Mouse (Mus musculus) duodenum, adult 2 months (tissue): ENCODE data around the gene Mta1. TPM values are rescaled to one million over a fixed set of nuclear protein-coding genes. Genes with fewer than 3 reads are reported as not detected.

ENCODE experiments used
- polyA plus RNA-seq: library from polyadenylated mRNA; depleted of rRNA; stranded (reverse); fragments of >200 nt; gene quantifications from 2 replicates; pipeline ENCODE4 v1.2.3, GENCODE M21; 2012; ENCODE audit warnings: low replicate concordance; rRNA removed

Gene Mta1
- 39.6 and 51.6 TPM in 2 replicates for polyA plus RNA-seq

GRCm38 (mm10) chr12:113097749-113098281 lies at the start of gene Mta1:
Gene Mta1, plus strand, starts transcription at chr12:113098278.

GRCm38 (mm10) chr12:113074329-113075062 lies 23.6 kb upstream of the Mta1 start, which contains the start of gene Tex22:
Gene Tex22, plus strand, starts transcription at chr12:113074502.

DNA sequence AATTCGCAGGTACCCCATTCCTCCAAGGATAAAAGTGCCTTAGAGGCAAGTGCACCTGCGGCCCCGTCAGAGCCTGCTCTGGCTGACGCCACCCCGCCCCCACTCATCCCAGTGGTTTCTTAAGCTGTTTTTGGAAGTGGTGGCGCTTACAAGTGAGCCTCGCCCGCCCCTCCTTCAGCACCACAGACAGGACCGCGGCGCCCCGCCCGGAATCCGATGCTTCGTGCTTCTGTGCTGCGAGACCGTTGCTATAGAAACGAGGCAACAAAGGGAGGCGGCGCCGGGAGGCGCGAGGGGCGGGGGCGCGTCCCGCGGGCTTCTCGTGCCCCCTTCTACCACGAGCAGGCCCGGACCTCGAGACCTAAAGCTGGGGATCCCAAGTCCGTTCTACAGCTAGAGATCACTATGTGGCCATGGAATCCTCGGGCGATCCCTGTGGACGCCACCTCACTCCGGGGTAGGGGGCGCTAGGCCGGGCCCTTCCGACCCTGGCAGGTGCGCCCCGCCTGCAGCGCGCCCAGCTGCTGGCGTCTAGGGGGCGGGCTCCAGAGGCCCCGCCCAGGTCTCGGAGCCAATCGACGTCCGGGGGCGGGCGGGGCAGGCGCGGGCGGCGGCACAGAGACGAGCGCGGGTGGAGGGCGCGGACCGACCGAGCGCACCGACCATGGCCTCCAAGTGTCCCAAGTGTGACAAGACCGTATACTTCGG lies 42.0 kb downstream of the Mta1 start, which contains the start of gene Crip2:
TSS of gene Crip2 (plus strand) at position 329 of the 708 bp plus-strand sequence.

GRCm38 (mm10) chr12:113146112-113147057 lies 48.3 kb downstream of the Mta1 start, which contains the start of gene Crip1:
Gene Crip1, plus strand, starts transcription at chr12:113146316.

DNA sequence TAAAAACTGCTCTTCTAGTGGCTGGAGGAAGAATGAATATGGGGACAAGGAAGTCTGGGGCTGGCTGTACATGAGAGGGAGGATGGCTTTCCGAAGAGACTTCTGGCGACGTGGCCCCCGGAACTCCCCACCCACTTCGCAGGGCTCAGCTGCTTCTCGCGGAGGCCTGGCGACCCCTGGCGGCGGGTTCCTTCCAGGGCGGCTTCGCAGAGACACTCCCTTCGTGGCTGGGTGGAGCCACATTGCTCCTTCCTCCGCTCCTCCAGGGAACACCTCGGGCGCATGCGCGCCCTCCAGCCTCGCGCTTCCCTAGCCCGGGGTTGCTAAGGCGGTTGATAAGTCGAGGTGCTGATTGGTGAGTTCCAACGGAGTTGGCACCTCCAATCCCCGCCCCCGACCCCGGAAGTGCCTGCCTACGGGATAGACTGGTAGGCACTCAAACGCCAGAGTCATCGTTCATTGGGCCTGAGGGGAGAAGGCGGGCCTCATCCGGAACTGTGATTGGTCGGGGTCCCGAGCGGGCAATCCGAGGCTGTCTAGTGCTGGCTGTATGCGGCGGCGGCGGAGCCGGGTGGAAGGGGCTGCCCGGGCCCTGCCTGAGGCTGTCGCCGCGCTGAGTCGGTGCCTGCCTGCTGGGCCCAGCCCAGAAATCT lies 57.9 kb downstream of the Mta1 start, which contains the start of gene Tedc1:
TSS of gene Tedc1 (plus strand) at position 535 of the 653 bp plus-strand sequence.

GRCm38 (mm10) chr12:113185442-113186291 lies 87.6 kb downstream of the Mta1 start, which contains the start of gene Tmem121:
Gene Tmem121, plus strand, starts transcription at chr12:113185930.

Other genes with a start within 250 kb of the Mta1 start
- 2.4 and 5.8 TPM in 2 replicates for gene Gpr132, start 230.1 kb upstream of the Mta1 start, polyA plus RNA-seq
- 7.0 and 9.9 TPM in 2 replicates for gene Jag2, start 168.5 kb upstream of the Mta1 start, polyA plus RNA-seq
- gene Nudt14, start 156.2 kb upstream of the Mta1 start, polyA plus RNA-seq = 44.2 and 67.5 TPM in 2 replicates
- gene Btbd6, start 121.8 kb upstream of the Mta1 start, polyA plus RNA-seq = 69.2 and 256 TPM in 2 replicates
- gene Brf1, start 97.6 kb upstream of the Mta1 start, polyA plus RNA-seq = 34.8 and 43.2 TPM in 2 replicates
- 18.6 and 27.8 TPM in 2 replicates for gene Pacs2, start 83.8 kb upstream of the Mta1 start, polyA plus RNA-seq
- 0.18 and 0.29 TPM in 2 replicates for gene Tex22, start 23.8 kb upstream of the Mta1 start, polyA plus RNA-seq
- 92.3 and 98.0 TPM in 2 replicates for gene Crip2, start 42.0 kb downstream of the Mta1 start, polyA plus RNA-seq
- 1,521 and 7,372 TPM in 2 replicates for gene Crip1, start 48.0 kb downstream of the Mta1 start, polyA plus RNA-seq
- gene Tedc1, start 58.1 kb downstream of the Mta1 start, polyA plus RNA-seq = 12.0 and 15.9 TPM in 2 replicates
- 0.93 and 1.1 TPM in 2 replicates for gene Tmem121, start 87.7 kb downstream of the Mta1 start, polyA plus RNA-seq